Mouse (Mus musculus) embryonic fibroblast, embryonic 13.5 days (primary cell): ENCODE measurements around the gene Cacnb4.

Experiments used
- CTCF ChIP-seq: IDR thresholded peaks from 2 replicates; pipeline ENCODE4 v1.5.1; 2011; ENCODE audit warnings: mild to moderate bottlenecking, control low read depth, low read length, moderate library complexity, borderline replicate concordance; ENCODE audit not compliant: insufficient read depth
- POLR2A ChIP-seq: IDR thresholded peaks from 2 replicates; pipeline ENCODE4 v1.6.1; 2011; ENCODE audit warnings: low read depth, mild to moderate bottlenecking, control low read depth, low read length, moderate library complexity

DNA sequence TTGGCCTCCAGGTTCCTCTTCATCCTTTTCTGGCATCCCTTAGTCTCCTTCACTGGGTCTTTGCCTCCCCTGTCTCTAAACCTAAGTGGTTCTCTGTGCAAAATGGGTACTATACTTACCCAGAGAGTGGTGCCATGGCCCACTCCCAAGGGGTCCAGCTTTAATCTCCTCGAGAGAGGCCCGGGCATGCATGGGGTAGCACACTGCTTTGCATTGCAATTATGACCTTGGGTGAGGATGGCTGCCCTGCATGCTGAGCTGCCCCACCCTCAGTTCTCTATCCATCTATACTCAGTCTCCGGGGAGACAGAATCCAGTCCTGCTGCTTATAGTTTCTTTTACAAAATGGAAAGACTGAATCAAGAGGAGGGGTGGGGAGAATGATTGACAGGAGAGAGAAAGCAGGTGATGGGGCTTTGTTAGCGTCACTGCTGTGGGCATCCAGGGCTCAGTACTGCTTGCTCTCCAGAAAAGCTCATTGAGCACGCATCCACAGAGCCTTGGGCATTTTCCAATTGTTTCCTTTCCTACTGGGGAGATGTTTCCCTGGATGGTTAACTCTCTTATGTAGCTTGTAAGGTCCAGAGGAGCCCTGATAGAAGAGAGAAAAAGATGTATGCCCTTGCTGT lies 68.7 kb downstream of the Cacnb4 start:
- no peak for TF ChIP-seq CTCF
- TF ChIP-seq POLR2A, result no peak
